Mouse (Mus musculus) gastrocnemius, postnatal 25 days (tissue): ENCODE data around the gene Gm4305. TPM values are rescaled to one million over a fixed set of nuclear protein-coding genes. Genes with fewer than 3 reads are reported as not detected.
"Not testable (repeated sequence)": the region's sequence is repeated elsewhere in the genome, so short reads cannot be mapped to it uniquely, and the experiment has no call there.

Experiments used
- DNase-seq: peaks from one replicate; pipeline ENCODE4 v3.0.0; 2022
- long read RNA-seq, 2 experiments: library from polyadenylated mRNA; stranded (forward); transcript quantifications; one replicate each; pipeline ENCODE4 v2.0.0; 2021
- total RNA-seq, 2 experiments: library from RNA; stranded (reverse); gene quantifications; 1 replicate in 1 of 2; 2 replicates in 1 of 2; pipeline ENCODE4 v1.2.3; 2021

Gene Gm4305
- not detected for total RNA-seq
- long read RNA-seq, experiment 1 = 0 reads
- long read RNA-seq, experiment 2 = 0 reads

DNA sequence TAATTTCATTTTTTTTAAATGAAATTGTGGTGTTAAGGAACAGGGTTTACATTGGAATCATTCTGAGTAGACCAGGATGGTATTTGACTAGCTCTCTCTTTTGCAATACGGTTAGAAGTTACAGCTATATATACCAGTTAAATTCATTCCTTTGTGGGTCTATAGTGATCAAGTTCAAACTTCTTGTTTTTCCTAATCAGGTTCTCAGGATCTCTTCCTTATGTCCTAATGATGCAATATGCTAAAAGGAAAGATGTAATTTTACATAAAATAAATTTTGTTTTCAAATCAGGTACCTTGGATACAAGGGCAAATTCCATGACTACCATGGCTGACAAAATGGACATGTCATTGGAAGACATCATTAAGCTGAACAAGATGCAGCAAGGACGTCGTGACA lies at the start of gene Gm4305:
Gene Gm4305 (plus strand): TSS at position 301 of the 400 bp plus-strand sequence.
- not testable (repeated sequence) for DNase-seq

DNA sequence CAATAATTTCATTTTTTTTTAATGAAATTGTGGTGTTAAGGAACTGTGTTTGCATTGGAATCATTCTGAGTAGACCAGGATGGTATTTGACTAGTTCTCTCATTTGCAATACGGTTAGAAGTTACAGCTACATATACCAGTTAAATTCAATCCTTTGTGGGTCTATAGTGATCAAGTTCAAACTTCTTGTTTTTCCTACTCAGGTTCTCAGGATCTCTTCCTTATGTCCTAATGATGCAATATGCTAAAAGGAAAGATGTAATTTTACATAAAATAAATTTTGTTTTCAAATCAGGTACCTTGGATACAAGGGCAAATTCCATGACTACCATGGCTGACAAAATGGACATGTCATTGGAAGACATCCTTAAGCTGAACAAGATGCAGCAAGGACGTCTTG lies 15.5 kb upstream of the Gm4305 start, which contains the start of gene Gm4301:
Gene Gm4301 (plus strand): TSS at position 301 of the 400 bp plus-strand sequence.
- not testable (repeated sequence) for DNase-seq

GRCm38 (mm10) chr10:100340536-100340935 lies 10.4 kb upstream of the Gm4305 start, which contains the start of gene Gm4302:
Gene Gm4302 (plus strand): TSS chr10:100340836.
- DNase-seq = not testable (repeated sequence)

DNA sequence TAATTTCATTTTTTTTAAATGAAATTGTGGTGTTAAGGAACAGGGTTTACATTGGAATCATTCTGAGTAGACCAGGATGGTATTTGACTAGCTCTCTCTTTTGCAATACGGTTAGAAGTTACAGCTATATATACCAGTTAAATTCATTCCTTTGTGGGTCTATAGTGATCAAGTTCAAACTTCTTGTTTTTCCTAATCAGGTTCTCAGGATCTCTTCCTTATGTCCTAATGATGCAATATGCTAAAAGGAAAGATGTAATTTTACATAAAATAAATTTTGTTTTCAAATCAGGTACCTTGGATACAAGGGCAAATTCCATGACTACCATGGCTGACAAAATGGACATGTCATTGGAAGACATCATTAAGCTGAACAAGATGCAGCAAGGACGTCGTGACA lies 5.2 kb upstream of the Gm4305 start, which contains the start of gene Gm4303:
Gene Gm4303 (plus strand): TSS at position 301 of the 400 bp plus-strand sequence.
- DNase-seq = not testable (repeated sequence)

DNA sequence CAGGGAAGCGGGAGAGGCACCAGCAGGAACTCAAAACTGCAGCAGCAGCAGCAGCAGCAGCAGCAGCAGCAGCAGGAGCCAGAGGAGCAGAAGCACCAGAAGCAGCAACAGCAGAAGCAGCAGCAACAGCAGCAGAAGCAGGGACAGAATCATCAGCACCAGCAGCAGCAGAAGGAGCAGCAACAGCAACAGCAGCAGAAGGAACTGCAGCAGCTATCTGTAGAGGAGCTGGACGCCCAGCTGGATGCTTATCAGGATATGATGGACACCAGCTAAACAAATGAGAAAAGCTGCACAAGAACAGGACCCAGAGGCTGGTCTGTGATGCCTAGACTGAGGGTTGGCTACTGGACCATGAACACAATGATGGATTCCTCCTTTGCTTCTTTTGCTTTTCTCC lies 5.9 kb downstream of the Gm4305 start:
- peak; percentile 7 for DNase-seq

- not testable (repeated sequence) for DNase-seq
Observed at GRCm38 (mm10) chr10:100361038-100361437, 10.1 kb downstream of the Gm4305 start, which contains the start of gene Gm4307. Gene Gm4307 (plus strand): TSS chr10:100361338.

DNA sequence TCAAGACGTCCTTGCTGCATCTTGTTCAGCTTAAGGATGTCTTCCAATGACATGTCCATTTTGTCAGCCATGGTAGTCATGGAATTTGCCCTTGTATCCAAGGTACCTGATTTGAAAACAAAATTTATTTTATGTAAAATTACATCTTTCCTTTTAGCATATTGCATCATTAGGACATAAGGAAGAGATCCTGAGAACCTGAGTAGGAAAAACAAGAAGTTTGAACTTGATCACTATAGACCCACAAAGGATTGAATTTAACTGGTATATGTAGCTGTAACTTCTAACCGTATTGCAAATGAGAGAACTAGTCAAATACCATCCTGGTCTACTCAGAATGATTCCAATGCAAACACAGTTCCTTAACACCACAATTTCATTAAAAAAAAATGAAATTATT lies 31.6 kb downstream of the Gm4305 start, which contains the start of gene Gm4312:
Gene Gm4312 (minus strand): TSS at position 101 of the 400 bp plus-strand sequence.
- not testable (repeated sequence) for DNase-seq

Other genes starting within 250 kb of the Gm4305 start
- gene Gm4301, start 15.4 kb upstream of the Gm4305 start, total RNA-seq = not detected
- not detected for gene Gm4302, start 10.3 kb upstream of the Gm4305 start, total RNA-seq
- not detected for gene Gm4303, start 5.1 kb upstream of the Gm4305 start, total RNA-seq
- gene Gm4307, start 10.2 kb downstream of the Gm4305 start, total RNA-seq = not detected
- gene Gm4312, start 31.5 kb downstream of the Gm4305 start, total RNA-seq = not detected
- gene Tmtc3, start 136.3 kb downstream of the Gm4305 start, total RNA-seq = 10 to 100 TPM in 1 of 2 experiments, 1 to 10 TPM in 1; 6.7 to 10.4 TPM
- 1 to 10 TPM; 2.0 to 2.9 TPM for gene Cep290, start 136.5 kb downstream of the Gm4305 start, total RNA-seq
- 1 to 10 TPM; 5.4 to 7.7 TPM for gene 4930430F08Rik, start 239.3 kb downstream of the Gm4305 start, total RNA-seq
- not detected for gene 1700017N19Rik, start 239.4 kb downstream of the Gm4305 start, total RNA-seq